Mouse (Mus musculus): ENCODE results near the gene Ano4.

Ano4 gene

GRCm38 (mm10) chr10:89280402-89280801, 64.2 kb downstream of the Ano4 start:
- in situ Hi-C loops (cut with MboI, MseI) = no loop called here

GRCm38 (mm10) chr10:89273001-89273680, 71.4 kb downstream of the Ano4 start:
- in situ Hi-C loops (cut with MboI, MseI) = no loop called here

GRCm38 (mm10) chr10:89267312-89267711, 77.2 kb downstream of the Ano4 start:
- in situ Hi-C loops (cut with MboI, MseI) = no loop called here

GRCm38 (mm10) chr10:89263396-89263795, 81.2 kb downstream of the Ano4 start:
- in situ Hi-C loops (cut with MboI, MseI) = no loop called here

- in situ Hi-C loops (cut with MboI, MseI) = no loop called here
Observed at GRCm38 (mm10) chr10:89257457-89258381, 86.8 kb downstream of the Ano4 start.

GRCm38 (mm10) chr10:89256762-89257456, 87.7 kb downstream of the Ano4 start:
- in situ Hi-C loops (cut with MboI, MseI) = no loop called here

GRCm38 (mm10) chr10:89254765-89255164, 89.8 kb downstream of the Ano4 start:
- in situ Hi-C loops (cut with MboI, MseI) = no loop called here

- in situ Hi-C loops (cut with MboI, MseI) = no loop called here
Observed at GRCm38 (mm10) chr10:89253799-89254198, 90.8 kb downstream of the Ano4 start.

- in situ Hi-C loops (cut with MboI, MseI) = no loop called here
Observed at GRCm38 (mm10) chr10:89252636-89253035, 91.9 kb downstream of the Ano4 start.

GRCm38 (mm10) chr10:89243808-89244207, 100.8 kb downstream of the Ano4 start:
- in situ Hi-C loops (cut with MboI, MseI) = no loop called here

- in situ Hi-C loops (cut with MboI, MseI) = no loop called here
Observed at GRCm38 (mm10) chr10:89224524-89224923, 120.0 kb downstream of the Ano4 start.

GRCm38 (mm10) chr10:89222284-89222989, 122.1 kb downstream of the Ano4 start:
- in situ Hi-C loops (cut with MboI, MseI) = no loop called here

- in situ Hi-C loops (cut with MboI, MseI) = no loop called here
Observed at GRCm38 (mm10) chr10:89216078-89216477, 128.5 kb downstream of the Ano4 start.

GRCm38 (mm10) chr10:89205858-89206257, 138.7 kb downstream of the Ano4 start:
- in situ Hi-C loops (cut with MboI, MseI) = no loop called here

GRCm38 (mm10) chr10:89196444-89196843, 148.1 kb downstream of the Ano4 start:
- in situ Hi-C loops (cut with MboI, MseI) = no loop called here

- in situ Hi-C loops (cut with MboI, MseI) = no loop called here
Observed at GRCm38 (mm10) chr10:89195068-89195467, 149.5 kb downstream of the Ano4 start.

GRCm38 (mm10) chr10:89194440-89194839, 150.1 kb downstream of the Ano4 start:
- in situ Hi-C loops (cut with MboI, MseI) = no loop called here

GRCm38 (mm10) chr10:89177921-89178320, 166.6 kb downstream of the Ano4 start:
- in situ Hi-C loops (cut with MboI, MseI) = no loop called here

- in situ Hi-C loops (cut with MboI, MseI) = no loop called here
Observed at GRCm38 (mm10) chr10:89164533-89164932, 180.0 kb downstream of the Ano4 start.

GRCm38 (mm10) chr10:89155502-89155901, 189.1 kb downstream of the Ano4 start:
- in situ Hi-C loops (cut with MboI, MseI) = no loop called here

- in situ Hi-C loops (cut with MboI, MseI) = no loop called here
Observed at GRCm38 (mm10) chr10:89154797-89155465, 189.6 kb downstream of the Ano4 start.

Data from T-helper 1 cell (primary cell).